Mouse (Mus musculus) erythroid progenitor cell, adult 5-6 weeks (primary cell): ENCODE results near the gene Dstyk. TPM values are rescaled to one million over a fixed set of nuclear protein-coding genes. Genes with fewer than 3 reads are reported as not detected.
A peak's percentile ranks its signal among the peaks of the same experiment; 100 is the strongest.

ENCODE experiments used
- ATAC-seq: replicated peaks from 2 replicates; pipeline ENCODE4 v1.8.0; 2016; ENCODE audit warnings: moderate number of reproducible peaks, mild to moderate bottlenecking, moderate TSS enrichment, inconsistent platforms; ENCODE audit not compliant: poor library complexity, low FRiP score, severe bottlenecking
- total RNA-seq, 2 experiments: library from RNA; stranded (forward) in 1 of 2; stranded (reverse) in 1 of 2; fragments of 150-400 nt in 1 of 2; fragments of 186-747, 209-891 nt in 1 of 2; gene quantifications; 2 replicates each; pipeline versions ENCODE4 v1.2.3 to v1.2.4; 2015 to 2017; ENCODE audit warnings: low replicate concordance in 2 of 2

The Dstyk gene
- total RNA-seq, 2 experiments from 2014 or later, result 31.4 to 34.3 TPM

GRCm38 (mm10) chr1:132386266-132386665 lies 31.1 kb upstream of the Dstyk start:
- ATAC-seq, result no peak

- peak; percentile 44 for ATAC-seq
These were observed 29.4 kb upstream of the Dstyk start for GRCm38 (mm10) chr1:132387943-132388342.

GRCm38 (mm10) chr1:132388813-132389803 lies 28.2 kb upstream of the Dstyk start:
- peak; percentile 35 for ATAC-seq

GRCm38 (mm10) chr1:132389886-132390585 lies 27.3 kb upstream of the Dstyk start:
- ATAC-seq, result peak; percentile 80

GRCm38 (mm10) chr1:132390691-132391579 lies 26.4 kb upstream of the Dstyk start, which contains the start of gene Tmcc2:
Gene Tmcc2 (minus strand): TSS chr1:132391281.
- ATAC-seq, result peak; percentile 16

GRCm38 (mm10) chr1:132391580-132392022 lies 25.8 kb upstream of the Dstyk start:
- peak; percentile 56 for ATAC-seq

GRCm38 (mm10) chr1:132392872-132393271 lies 24.5 kb upstream of the Dstyk start:
- ATAC-seq, result no peak

GRCm38 (mm10) chr1:132396705-132397104 lies 20.6 kb upstream of the Dstyk start:
- no peak for ATAC-seq

- ATAC-seq, result peak; percentile 97
These were observed 16.8 kb upstream of the Dstyk start for GRCm38 (mm10) chr1:132400538-132400937.

- ATAC-seq, result no peak
These were observed 15.5 kb upstream of the Dstyk start for GRCm38 (mm10) chr1:132401843-132402242.

GRCm38 (mm10) chr1:132410657-132411056 lies 6.7 kb upstream of the Dstyk start:
- peak; percentile 88 for ATAC-seq

GRCm38 (mm10) chr1:132416244-132416942 lies 962 bp upstream of the Dstyk start:
- peak; percentile 37 for ATAC-seq

- no peak for ATAC-seq
These were observed 438 bp upstream of the Dstyk start for GRCm38 (mm10) chr1:132416943-132417290.

GRCm38 (mm10) chr1:132420206-132420605 lies 2.9 kb downstream of the Dstyk start:
- no peak for ATAC-seq

- no peak for ATAC-seq
These were observed 3.3 kb downstream of the Dstyk start for GRCm38 (mm10) chr1:132420662-132421061.

GRCm38 (mm10) chr1:132422912-132423696 lies 5.7 kb downstream of the Dstyk start:
- no peak for ATAC-seq

- ATAC-seq, result no peak
These were observed 8.2 kb downstream of the Dstyk start for GRCm38 (mm10) chr1:132425600-132425999.

- no peak for ATAC-seq
These were observed 13.5 kb downstream of the Dstyk start for GRCm38 (mm10) chr1:132430818-132431217.
